Mouse (Mus musculus) heart, embryonic 12.5 days (tissue): ENCODE measurements around the gene Smg9. TPM values are rescaled to one million over a fixed set of nuclear protein-coding genes. Genes with fewer than 3 reads are reported as not detected.
A peak's percentile ranks its signal among the peaks of the same experiment; 100 is the strongest.

Experiments
- ATAC-seq: fragments of 200-750 bp; cut with Nextera tagmentation; 2 replicates; pipeline ENCODE4 v1.8.0; 2017; ENCODE audit warnings: moderate TSS enrichment, moderate library complexity; ENCODE audit not compliant: insufficient number of reproducible peaks, low FRiP score
- H3K27ac ChIP-seq: fragments of 300-500 bp; sonication (generic); 2 replicates; pipeline ENCODE4 v1.5.1; 2016; ENCODE audit warnings: mild to moderate bottlenecking, moderate library complexity; ENCODE audit not compliant: poor library complexity, severe bottlenecking
- H3K27me3 ChIP-seq: fragments of 300-500 bp; sonication (generic); replicated peaks from 2 replicates; pipeline ENCODE4 v1.6.1; 2016; ENCODE audit warnings: mild to moderate bottlenecking, moderate library complexity
- H3K36me3 ChIP-seq: fragments of 300-500 bp; sonication (generic); 2 replicates; pipeline ENCODE4 v1.6.1; 2016; ENCODE audit warnings: mild to moderate bottlenecking, moderate library complexity
- H3K4me1 ChIP-seq: fragments of 300-500 bp; sonication (generic); replicated peaks from 2 replicates; pipeline ENCODE4 v1.6.1; 2016; ENCODE audit warnings: mild to moderate bottlenecking
- H3K4me2 ChIP-seq: fragments of 300-500 bp; sonication (generic); 2 replicates; pipeline ENCODE4 v1.6.1; 2016; ENCODE audit warnings: mild to moderate bottlenecking, moderate library complexity
- H3K4me3 ChIP-seq: fragments of 300-500 bp; sonication (generic); 2 replicates; pipeline ENCODE4 v1.5.1; 2016; ENCODE audit warnings: mild to moderate bottlenecking
- H3K9ac ChIP-seq: fragments of 300-500 bp; sonication (generic); 2 replicates; pipeline ENCODE4 v1.6.1; 2016; ENCODE audit warnings: mild to moderate bottlenecking, moderate library complexity
- H3K9me3 ChIP-seq: fragments of 300-500 bp; sonication (generic); replicated peaks from 2 replicates; pipeline ENCODE4 v1.6.1; 2016; ENCODE audit warnings: mild to moderate bottlenecking, moderate library complexity
- WGBS: fragments of 180-500 bp; shearing (Covaris S2); methylation state at CpG from one replicate; pipeline ENCODE4 v1.1.7; 2016; 5-methylcytosine and 5-hydroxymethylcytosine counted together
- polyA plus RNA-seq: library from polyadenylated mRNA; unstranded; fragments of >200 nt; fragmentation: Nextera tagmentation; extraction: Ambion mirVana; gene quantifications from 2 replicates; pipeline ENCODE4 v1.2.1, GENCODE M21; 2016

The Smg9 gene
- polyA plus RNA-seq, 1 experiment from 2014 or later, result 21.4 TPM

GRCm38 (mm10) chr7:24429413-24430112, 30.1 kb downstream of the Smg9 start:
- 56% methylated on average over 16 of the region's 16 CpGs for WGBS
- Histone ChIP-seq H3K27ac (no peak overlapping the region), H3K9ac (peak overlapping the region; percentile 9; the same call in 1 of the 2 replicates), H3K4me2 (no peak overlapping the region), H3K4me3 (no peak overlapping the region), H3K27me3 (peaks cover 33% of the 10 kb centered on the region), H3K36me3 (no peaks in the 10 kb centered on the region), H3K9me3 (no peaks in the 10 kb centered on the region), H3K4me1 (peaks cover 16% of the 10 kb centered on the region)
- ATAC-seq, result no peak

GRCm38 (mm10) chr7:24430551-24431345, 31.3 kb downstream of the Smg9 start:
- H3K27me3 ChIP-seq, result peaks cover 33% of the 10 kb centered on the region
- H3K4me2 ChIP-seq, result no peak overlapping the region
- H3K4me1 ChIP-seq, result peaks cover 8% of the 10 kb centered on the region; the same call in 1 of the 2 replicates
- H3K36me3 ChIP-seq, result no peaks in the 10 kb centered on the region
- no peak overlapping the region for H3K9ac ChIP-seq
- ATAC-seq, result no peak
- WGBS, result 85% methylated on average over 15 of the region's 15 CpGs
- no peaks in the 10 kb centered on the region for H3K9me3 ChIP-seq
- H3K27ac ChIP-seq, result no peak overlapping the region
- no peak overlapping the region for H3K4me3 ChIP-seq

GRCm38 (mm10) chr7:24431713-24432112, 32.3 kb downstream of the Smg9 start:
- peaks cover 33% of the 10 kb centered on the region for H3K27me3 ChIP-seq
- WGBS, result 40% methylated on average over 11 of the region's 11 CpGs
- no peak overlapping the region for H3K4me3 ChIP-seq
- no peaks in the 10 kb centered on the region for H3K36me3 ChIP-seq
- H3K4me2 ChIP-seq, result peak overlapping the region; percentile 22; the same call in 1 of the 2 replicates
- no peak overlapping the region for H3K9ac ChIP-seq
- peaks cover 8% of the 10 kb centered on the region; the same call in 1 of the 2 replicates for H3K4me1 ChIP-seq
- no peak for ATAC-seq
- H3K27ac ChIP-seq, result no peak overlapping the region
- no peaks in the 10 kb centered on the region for H3K9me3 ChIP-seq

GRCm38 (mm10) chr7:24435305-24435704, 35.9 kb downstream of the Smg9 start:
- Histone ChIP-seq H3K27ac (no peak overlapping the region), H3K36me3 (no peaks in the 10 kb centered on the region), H3K27me3 (peaks cover 33% of the 10 kb centered on the region), H3K9me3 (no peaks in the 10 kb centered on the region), H3K4me3 (no peak overlapping the region), H3K4me1 (peaks cover 16% of the 10 kb centered on the region), H3K4me2 (no peak overlapping the region), H3K9ac (no peak overlapping the region)
- WGBS, result 76% methylated on average over 5 of the region's 5 CpGs
- ATAC-seq, result no peak

- H3K4me2 ChIP-seq, result no peak overlapping the region
- WGBS, result 32% methylated on average over 10 of the region's 10 CpGs
Measured at GRCm38 (mm10) chr7:24437981-24438380, 38.6 kb downstream of the Smg9 start.

GRCm38 (mm10) chr7:24439191-24439590, 39.8 kb downstream of the Smg9 start:
- peaks cover 13% of the 10 kb centered on the region for H3K4me1 ChIP-seq
- no peak overlapping the region for H3K4me2 ChIP-seq
- no peaks in the 10 kb centered on the region for H3K9me3 ChIP-seq
- 77% methylated on average over 6 of the region's 6 CpGs for WGBS
- no peaks in the 10 kb centered on the region for H3K36me3 ChIP-seq
- no peak overlapping the region for H3K27ac ChIP-seq
- ATAC-seq, result no peak
- H3K27me3 ChIP-seq, result peaks cover 3% of the 10 kb centered on the region
- no peak overlapping the region for H3K9ac ChIP-seq
- no peak overlapping the region for H3K4me3 ChIP-seq

More at GRCm38 (mm10) chr7:24437981-24438380, 38.6 kb downstream of the Smg9 start:
- no peak overlapping the region for H3K27ac ChIP-seq
- peaks cover 13% of the 10 kb centered on the region for H3K4me1 ChIP-seq
- H3K4me3 ChIP-seq, result no peak overlapping the region
- H3K9me3 ChIP-seq, result no peaks in the 10 kb centered on the region
- peaks cover 15% of the 10 kb centered on the region for H3K27me3 ChIP-seq
- no peaks in the 10 kb centered on the region for H3K36me3 ChIP-seq
- no peak overlapping the region for H3K9ac ChIP-seq
- ATAC-seq, result no peak

GRCm38 (mm10) chr7:24439891-24440290, 40.5 kb downstream of the Smg9 start:
- H3K4me3 ChIP-seq, result no peak overlapping the region
- H3K36me3 ChIP-seq, result no peaks in the 10 kb centered on the region
- no peak overlapping the region for H3K27ac ChIP-seq
- no peaks in the 10 kb centered on the region for H3K9me3 ChIP-seq
- WGBS, result 63% methylated on average over 7 of the region's 7 CpGs
- no peak overlapping the region for H3K9ac ChIP-seq
- H3K4me2 ChIP-seq, result no peak overlapping the region
- H3K27me3 ChIP-seq, result no peaks in the 10 kb centered on the region
- peaks cover 13% of the 10 kb centered on the region for H3K4me1 ChIP-seq
- ATAC-seq, result no peak

- peaks cover 13% of the 10 kb centered on the region for H3K4me1 ChIP-seq
- 5% methylated on average over 1 of the region's 1 CpGs for WGBS
- H3K4me3 ChIP-seq, result no peak overlapping the region
- no peaks in the 10 kb centered on the region for H3K27me3 ChIP-seq
- no peak overlapping the region for H3K9ac ChIP-seq
- no peak for ATAC-seq
- no peaks in the 10 kb centered on the region for H3K9me3 ChIP-seq
- H3K4me2 ChIP-seq, result no peak overlapping the region
- no peaks in the 10 kb centered on the region for H3K36me3 ChIP-seq
- H3K27ac ChIP-seq, result no peak overlapping the region
Measured at GRCm38 (mm10) chr7:24441785-24442184, 42.4 kb downstream of the Smg9 start.

GRCm38 (mm10) chr7:24442313-24442712, 42.9 kb downstream of the Smg9 start:
- Histone ChIP-seq H3K27ac (no peak overlapping the region), H3K9ac (no peak overlapping the region), H3K4me3 (no peak overlapping the region), H3K27me3 (no peaks in the 10 kb centered on the region), H3K36me3 (no peaks in the 10 kb centered on the region), H3K4me1 (peaks cover 13% of the 10 kb centered on the region), H3K4me2 (no peak overlapping the region), H3K9me3 (no peaks in the 10 kb centered on the region)
- 57% methylated on average over 8 of the region's 8 CpGs for WGBS
- no peak for ATAC-seq

GRCm38 (mm10) chr7:24445266-24445926, 46.0 kb downstream of the Smg9 start:
- WGBS, result 83% methylated on average over 9 of the region's 9 CpGs
- H3K4me2 ChIP-seq, result no peak overlapping the region
- no peak overlapping the region for H3K9ac ChIP-seq
- ATAC-seq, result no peak
- H3K36me3 ChIP-seq, result no peaks in the 10 kb centered on the region
- H3K9me3 ChIP-seq, result no peaks in the 10 kb centered on the region
- H3K27me3 ChIP-seq, result 0 out of 2 replicates have a peak, but pooled peaks cover 2% of the 10 kb centered on the region
- no peak overlapping the region for H3K27ac ChIP-seq
- 0 out of 2 replicates have a peak, but pooled peaks cover 4% of the 10 kb centered on the region for H3K4me1 ChIP-seq
- H3K4me3 ChIP-seq, result no peak overlapping the region
